Mouse (Mus musculus): ENCODE data around the gene Mdm2.

- no peak for TF ChIP-seq POLR2A (IDR thresholded peaks at IDR 0.05; ENCODE audit: low read depth, low read length)
- TF ChIP-seq CTCF (conservative IDR thresholded peaks at IDR 0.05; ENCODE audit: insufficient read depth, insufficient read length, low read depth, low read length), result no peak
Measured at GRCm38 (mm10) chr10:117642201-117642450, 68.4 kb downstream of the Mdm2 start.
